Mouse (Mus musculus) embryonic facial prominence, embryonic 12.5 days (tissue): Measurements from ENCODE around the gene Spns2. TPM values are rescaled to one million over a fixed set of nuclear protein-coding genes. Genes with fewer than 3 reads are reported as not detected.

Experiments used
- ATAC-seq: fragments of 200-750 bp; cut with Nextera tagmentation; 2 replicates; pipeline ENCODE4 v1.8.0; 2017; ENCODE audit not compliant: insufficient number of reproducible peaks, insufficient read depth, low FRiP score, low TSS enrichment
- H3K27ac ChIP-seq: fragments of 300-500 bp; sonication (generic); 2 replicates; pipeline ENCODE4 v1.5.1; 2016; ENCODE audit warnings: mild to moderate bottlenecking
- H3K27me3 ChIP-seq: fragments of 300-500 bp; sonication (generic); 2 replicates; pipeline ENCODE4 v1.6.1; 2016; ENCODE audit warnings: mild to moderate bottlenecking, moderate library complexity
- H3K36me3 ChIP-seq: fragments of 300-500 bp; sonication (generic); 2 replicates; pipeline ENCODE4 v1.6.1; 2016; ENCODE audit warnings: mild to moderate bottlenecking
- H3K4me1 ChIP-seq: fragments of 300-500 bp; sonication (generic); 2 replicates; pipeline ENCODE4 v1.6.1; 2016
- H3K4me2 ChIP-seq: fragments of 300-500 bp; sonication (generic); replicated peaks from 2 replicates; pipeline ENCODE4 v1.6.1; 2016; ENCODE audit warnings: mild to moderate bottlenecking, moderate library complexity
- H3K4me3 ChIP-seq: fragments of 300-500 bp; sonication (generic); 2 replicates; pipeline ENCODE4 v1.5.1; 2016; ENCODE audit warnings: mild to moderate bottlenecking
- H3K9ac ChIP-seq: fragments of 300-500 bp; sonication (generic); 2 replicates; pipeline ENCODE4 v1.6.1; 2016; ENCODE audit warnings: mild to moderate bottlenecking, moderate library complexity
- H3K9me3 ChIP-seq: fragments of 300-500 bp; sonication (generic); 2 replicates; pipeline ENCODE4 v1.6.1; 2016; ENCODE audit warnings: mild to moderate bottlenecking, moderate library complexity
- WGBS: fragments of 180-500 bp; shearing (Covaris S2); methylation state at CpG from one replicate; pipeline ENCODE4 v1.1.7; 2016; 5-methylcytosine and 5-hydroxymethylcytosine counted together
- polyA plus RNA-seq: library from polyadenylated mRNA; unstranded; fragments of >200 nt; fragmentation: Nextera tagmentation; extraction: Ambion mirVana; gene quantifications from 2 replicates; pipeline ENCODE4 v1.2.1, GENCODE M21; 2016

Gene Spns2
- polyA plus RNA-seq, 1 experiment from 2014 or later, result 3.9 TPM

GRCm38 (mm10) chr11:72470004-72470403 lies 19.7 kb downstream of the Spns2 start:
- 0 out of 2 replicates have a peak overlapping the region, but pooled peaks have one; percentile 41 for H3K27ac ChIP-seq
- ATAC-seq, result no peak
- H3K4me1 ChIP-seq, result peaks cover 31% of the 10 kb centered on the region

GRCm38 (mm10) chr11:72469217-72469616 lies 20.5 kb downstream of the Spns2 start:
- no peak overlapping the region for H3K9ac ChIP-seq

More at GRCm38 (mm10) chr11:72470004-72470403, 19.7 kb downstream of the Spns2 start:
- Histone ChIP-seq H3K4me3 (no peak overlapping the region), H3K9ac (no peak overlapping the region), H3K27me3 (no peaks in the 10 kb centered on the region), H3K36me3 (no peaks in the 10 kb centered on the region), H3K4me2 (no peak overlapping the region), H3K9me3 (no peaks in the 10 kb centered on the region)
- 60% methylated on average over 4 of the region's 4 CpGs for WGBS

GRCm38 (mm10) chr11:72468525-72468924 lies 21.2 kb downstream of the Spns2 start:
- no peak overlapping the region for H3K4me3 ChIP-seq
- ATAC-seq, result no peak
- peaks cover 31% of the 10 kb centered on the region for H3K4me1 ChIP-seq
- H3K36me3 ChIP-seq, result no peaks in the 10 kb centered on the region
- H3K9me3 ChIP-seq, result no peaks in the 10 kb centered on the region
- H3K9ac ChIP-seq, result no peak overlapping the region
- no peaks in the 10 kb centered on the region for H3K27me3 ChIP-seq
- H3K4me2 ChIP-seq, result no peak overlapping the region
- H3K27ac ChIP-seq, result peak overlapping the region; percentile 69
- WGBS, result 69% methylated on average over 5 of the region's 5 CpGs

More at GRCm38 (mm10) chr11:72469217-72469616, 20.5 kb downstream of the Spns2 start:
- H3K9me3 ChIP-seq, result no peaks in the 10 kb centered on the region
- H3K4me2 ChIP-seq, result no peak overlapping the region
- H3K36me3 ChIP-seq, result no peaks in the 10 kb centered on the region
- H3K27ac ChIP-seq, result 0 out of 2 replicates have a peak overlapping the region, but pooled peaks have one; percentile 69
- 18% methylated on average over 5 of the region's 5 CpGs for WGBS
- no peak for ATAC-seq
- no peaks in the 10 kb centered on the region for H3K27me3 ChIP-seq
- H3K4me1 ChIP-seq, result peaks cover 31% of the 10 kb centered on the region
- no peak overlapping the region for H3K4me3 ChIP-seq

- H3K27ac ChIP-seq, result peak overlapping the region; percentile 70
- 33% methylated on average over 11 of the region's 11 CpGs for WGBS
- ATAC-seq, result no peak
Measured at GRCm38 (mm10) chr11:72466694-72467507, 22.8 kb downstream of the Spns2 start.

GRCm38 (mm10) chr11:72465978-72466693 lies 23.6 kb downstream of the Spns2 start:
- Histone ChIP-seq H3K4me1 (peaks cover 31% of the 10 kb centered on the region), H3K27me3 (no peaks in the 10 kb centered on the region), H3K4me3 (no peak overlapping the region), H3K9me3 (no peaks in the 10 kb centered on the region), H3K36me3 (no peaks in the 10 kb centered on the region), H3K9ac (no peak overlapping the region), H3K4me2 (no peak overlapping the region), H3K27ac (peak overlapping the region; percentile 70; the same call in 1 of the 2 replicates)
- no peak for ATAC-seq
- 58% methylated on average over 11 of the region's 11 CpGs for WGBS

More at GRCm38 (mm10) chr11:72466694-72467507, 22.8 kb downstream of the Spns2 start:
- H3K27me3 ChIP-seq, result no peaks in the 10 kb centered on the region
- H3K36me3 ChIP-seq, result no peaks in the 10 kb centered on the region
- H3K4me1 ChIP-seq, result peaks cover 31% of the 10 kb centered on the region
- no peaks in the 10 kb centered on the region for H3K9me3 ChIP-seq
- no peak overlapping the region for H3K9ac ChIP-seq
- no peak overlapping the region for H3K4me2 ChIP-seq
- H3K4me3 ChIP-seq, result no peak overlapping the region

GRCm38 (mm10) chr11:72464821-72465220 lies 24.9 kb downstream of the Spns2 start:
- Histone ChIP-seq H3K9ac (no peak overlapping the region), H3K27ac (no peak overlapping the region), H3K4me3 (no peak overlapping the region), H3K4me1 (peaks cover 31% of the 10 kb centered on the region), H3K4me2 (no peak overlapping the region), H3K27me3 (no peaks in the 10 kb centered on the region), H3K36me3 (no peaks in the 10 kb centered on the region), H3K9me3 (no peaks in the 10 kb centered on the region)
- WGBS, result 64% methylated on average over 3 of the region's 3 CpGs
- ATAC-seq, result no peak

GRCm38 (mm10) chr11:72461500-72461981 lies 28.2 kb downstream of the Spns2 start:
- 41% methylated on average over 5 of the region's 5 CpGs for WGBS
- peaks cover 6% of the 10 kb centered on the region for H3K4me1 ChIP-seq
- H3K36me3 ChIP-seq, result no peaks in the 10 kb centered on the region
- no peak overlapping the region for H3K27ac ChIP-seq
- no peak overlapping the region for H3K4me2 ChIP-seq
- H3K27me3 ChIP-seq, result no peaks in the 10 kb centered on the region
- no peak overlapping the region for H3K9ac ChIP-seq
- H3K9me3 ChIP-seq, result no peaks in the 10 kb centered on the region
- ATAC-seq, result no peak
- no peak overlapping the region for H3K4me3 ChIP-seq

- Histone ChIP-seq H3K4me3 (no peak overlapping the region), H3K36me3 (no peaks in the 10 kb centered on the region), H3K27me3 (no peaks in the 10 kb centered on the region), H3K9ac (no peak overlapping the region), H3K9me3 (no peaks in the 10 kb centered on the region), H3K27ac (no peak overlapping the region), H3K4me1 (no peaks in the 10 kb centered on the region; the same call in 1 of the 2 replicates), H3K4me2 (no peak overlapping the region)
- ATAC-seq, result peak; percentile 36; the same call in 1 of the 2 replicates
- 84% methylated on average over 3 of the region's 3 CpGs for WGBS
Measured at GRCm38 (mm10) chr11:72458502-72458901, 31.2 kb downstream of the Spns2 start.

- H3K9me3 ChIP-seq, result no peaks in the 10 kb centered on the region
- 45% methylated on average over 12 of the region's 12 CpGs for WGBS
- no peaks in the 10 kb centered on the region; the same call in 1 of the 2 replicates for H3K4me1 ChIP-seq
- H3K27me3 ChIP-seq, result no peaks in the 10 kb centered on the region
- no peak overlapping the region for H3K9ac ChIP-seq
- no peak overlapping the region for H3K4me2 ChIP-seq
- no peaks in the 10 kb centered on the region for H3K36me3 ChIP-seq
- no peak overlapping the region for H3K27ac ChIP-seq
- peak; percentile 42; the same call in 1 of the 2 replicates for ATAC-seq
- H3K4me3 ChIP-seq, result no peak overlapping the region
Measured at GRCm38 (mm10) chr11:72457995-72458496, 31.7 kb downstream of the Spns2 start.

- no peaks in the 10 kb centered on the region; the same call in 1 of the 2 replicates for H3K4me1 ChIP-seq
- 33% methylated on average over 5 of the region's 5 CpGs for WGBS
- no peak overlapping the region for H3K9ac ChIP-seq
- H3K36me3 ChIP-seq, result peaks cover 21% of the 10 kb centered on the region
- H3K27ac ChIP-seq, result no peak overlapping the region
- ATAC-seq, result no peak
- no peaks in the 10 kb centered on the region for H3K27me3 ChIP-seq
- H3K4me2 ChIP-seq, result no peak overlapping the region
- H3K9me3 ChIP-seq, result no peaks in the 10 kb centered on the region
- no peak overlapping the region for H3K4me3 ChIP-seq
Measured at GRCm38 (mm10) chr11:72455694-72456093, 34.0 kb downstream of the Spns2 start.

GRCm38 (mm10) chr11:72453105-72453953 lies 36.4 kb downstream of the Spns2 start:
- no peak overlapping the region for H3K27ac ChIP-seq
- H3K9ac ChIP-seq, result no peak overlapping the region
- H3K4me1 ChIP-seq, result no peaks in the 10 kb centered on the region; the same call in 1 of the 2 replicates
- 62% methylated on average over 15 of the region's 15 CpGs for WGBS
- H3K4me3 ChIP-seq, result no peak overlapping the region
- H3K36me3 ChIP-seq, result peaks cover 44% of the 10 kb centered on the region
- no peak for ATAC-seq
- no peak overlapping the region for H3K4me2 ChIP-seq
- no peaks in the 10 kb centered on the region for H3K27me3 ChIP-seq
- no peaks in the 10 kb centered on the region for H3K9me3 ChIP-seq
